Mouse (Mus musculus): ENCODE measurements around the gene Tesmin.
A peak's percentile ranks its signal among the peaks of the same experiment; 100 is the strongest.

The Tesmin gene

GRCm38 (mm10) chr19:3388629-3389057 is at the start of gene Tesmin:
Tesmin (plus strand) TSS chr19:3388857.
- peak; percentile 99 for DNase-seq (ENCODE audit: low spot score)

- DNase-seq (ENCODE audit: low spot score) = no peak
These were observed 49.5 kb upstream of the Tesmin start for GRCm38 (mm10) chr19:3339187-3339586.

- no peak for DNase-seq (ENCODE audit: low spot score)
These were observed 47.6 kb upstream of the Tesmin start for GRCm38 (mm10) chr19:3341021-3341420.

- DNase-seq (ENCODE audit: low spot score) = no peak
These were observed 44.7 kb upstream of the Tesmin start for GRCm38 (mm10) chr19:3343929-3344328.

GRCm38 (mm10) chr19:3344636-3345544 is 43.8 kb upstream of the Tesmin start:
- DNase-seq (ENCODE audit: low spot score) = no peak

- no peak for DNase-seq (ENCODE audit: low spot score)
These were observed 40.9 kb upstream of the Tesmin start for GRCm38 (mm10) chr19:3347784-3348183.

GRCm38 (mm10) chr19:3353415-3354111 is 35.1 kb upstream of the Tesmin start:
- DNase-seq (ENCODE audit: low spot score) = peak; percentile 84

GRCm38 (mm10) chr19:3355096-3355495 is 33.6 kb upstream of the Tesmin start:
- DNase-seq (ENCODE audit: low spot score) = peak; percentile 80

- DNase-seq (ENCODE audit: low spot score) = no peak
These were observed 32.1 kb upstream of the Tesmin start for GRCm38 (mm10) chr19:3356516-3356915.

- DNase-seq (ENCODE audit: low spot score) = no peak
These were observed 31.0 kb upstream of the Tesmin start for GRCm38 (mm10) chr19:3357620-3358019.

GRCm38 (mm10) chr19:3359841-3360588 is 28.6 kb upstream of the Tesmin start:
- no peak for DNase-seq (ENCODE audit: low spot score)

- DNase-seq (ENCODE audit: low spot score) = no peak
These were observed 25.1 kb upstream of the Tesmin start for GRCm38 (mm10) chr19:3363510-3363909.

GRCm38 (mm10) chr19:3365089-3365488 is 23.6 kb upstream of the Tesmin start:
- no peak for DNase-seq (ENCODE audit: low spot score)

GRCm38 (mm10) chr19:3368276-3368675 is 20.4 kb upstream of the Tesmin start:
- no peak for DNase-seq (ENCODE audit: low spot score)

- peak; percentile 56 for DNase-seq (ENCODE audit: low spot score)
These were observed 15.3 kb upstream of the Tesmin start for GRCm38 (mm10) chr19:3373380-3373779.

GRCm38 (mm10) chr19:3374028-3374427 is 14.6 kb upstream of the Tesmin start:
- DNase-seq (ENCODE audit: low spot score) = no peak

- no peak for DNase-seq (ENCODE audit: low spot score)
These were observed 12.6 kb upstream of the Tesmin start for GRCm38 (mm10) chr19:3375945-3376495.

- peak; percentile 62 for DNase-seq (ENCODE audit: low spot score)
These were observed 11.5 kb upstream of the Tesmin start for GRCm38 (mm10) chr19:3376966-3377715.

- DNase-seq (ENCODE audit: low spot score) = no peak
These were observed 10.0 kb upstream of the Tesmin start for GRCm38 (mm10) chr19:3378614-3379013.

- DNase-seq (ENCODE audit: low spot score) = peak; percentile 68
These were observed 596 bp upstream of the Tesmin start for GRCm38 (mm10) chr19:3388061-3388460.

- peak; percentile 95 for DNase-seq (ENCODE audit: low spot score)
These were observed 432 bp downstream of the Tesmin start for GRCm38 (mm10) chr19:3389089-3389488.

Data from testis, postnatal 10 days (tissue).